Mouse (Mus musculus) hindbrain, embryonic 15.5 days (tissue): ENCODE data around the gene Aimp2. TPM values are rescaled to one million over a fixed set of nuclear protein-coding genes. Genes with fewer than 3 reads are reported as not detected.

Experiments used
- ATAC-seq: fragments of 200-750 bp; cut with Nextera tagmentation; 2 replicates; pipeline ENCODE4 v1.8.0; 2017; ENCODE audit warnings: low read depth, moderate number of reproducible peaks, moderate TSS enrichment; ENCODE audit not compliant: low FRiP score
- H3K27ac ChIP-seq: fragments of 300-500 bp; sonication (generic); replicated peaks from 2 replicates; pipeline ENCODE4 v1.5.1; 2015; ENCODE audit warnings: mild to moderate bottlenecking, inconsistent platforms
- H3K27me3 ChIP-seq: fragments of 300-500 bp; sonication (generic); 2 replicates; pipeline ENCODE4 v1.6.1; 2015; ENCODE audit warnings: control low read depth, inconsistent platforms
- H3K36me3 ChIP-seq: fragments of 300-500 bp; sonication (generic); 2 replicates; pipeline ENCODE4 v1.6.1; 2015; ENCODE audit warnings: control low read depth, inconsistent platforms
- H3K4me1 ChIP-seq: fragments of 300-500 bp; sonication (generic); replicated peaks from 2 replicates; pipeline ENCODE4 v1.6.1; 2015; ENCODE audit warnings: control low read depth, inconsistent platforms
- H3K4me2 ChIP-seq: fragments of 300-500 bp; sonication (generic); 2 replicates; pipeline ENCODE4 v1.6.1; 2015; ENCODE audit warnings: moderate library complexity, mild to moderate bottlenecking, inconsistent platforms
- H3K4me3 ChIP-seq: fragments of 300-500 bp; sonication (generic); 2 replicates; pipeline ENCODE4 v1.5.1; 2015; ENCODE audit warnings: mild to moderate bottlenecking, inconsistent platforms
- H3K9ac ChIP-seq: fragments of 300-500 bp; sonication (generic); 2 replicates; pipeline ENCODE4 v1.6.1; 2015; ENCODE audit warnings: inconsistent platforms
- H3K9me3 ChIP-seq: fragments of 300-500 bp; sonication (generic); 2 replicates; pipeline ENCODE4 v1.6.1; 2016; ENCODE audit warnings: control low read depth, inconsistent platforms
- WGBS: fragments of 180-500 bp; shearing (Covaris S2); methylation state at CpG from one replicate; pipeline ENCODE4 v1.1.7; 2015; 5-methylcytosine and 5-hydroxymethylcytosine counted together
- polyA plus RNA-seq: library from polyadenylated mRNA; unstranded; fragments of >200 nt; fragmentation: Nextera tagmentation; extraction: Ambion mirVana; gene quantifications from 2 replicates; pipeline ENCODE4 v1.2.1, GENCODE M21; 2015

Gene Aimp2
- polyA plus RNA-seq, 1 experiment from 2014 or later = 88.8 TPM

- WGBS = 83% methylated on average over 5 of the region's 5 CpGs
- Histone ChIP-seq H3K4me3 (no peak overlapping the region), H3K4me2 (no peak overlapping the region), H3K9ac (no peak overlapping the region), H3K27ac (no peak overlapping the region), H3K36me3 (peaks cover 49% of the 10 kb centered on the region), H3K4me1 (no peaks in the 10 kb centered on the region), H3K27me3 (no peaks in the 10 kb centered on the region), H3K9me3 (no peaks in the 10 kb centered on the region)
- ATAC-seq = no peak
Measured at GRCm38 (mm10) chr5:143893396-143893795, 16.3 kb downstream of the Aimp2 start.

- no peak overlapping the region for H3K4me2 ChIP-seq
- H3K4me1 ChIP-seq = no peaks in the 10 kb centered on the region
- H3K4me3 ChIP-seq = no peak overlapping the region
- ATAC-seq = no peak
- H3K9me3 ChIP-seq = no peaks in the 10 kb centered on the region
- no peak overlapping the region for H3K27ac ChIP-seq
- no peaks in the 10 kb centered on the region for H3K27me3 ChIP-seq
- H3K9ac ChIP-seq = no peak overlapping the region
- peaks cover 49% of the 10 kb centered on the region for H3K36me3 ChIP-seq
- 79% methylated on average over 9 of the region's 9 CpGs for WGBS
Measured at GRCm38 (mm10) chr5:143892255-143892886, 17.3 kb downstream of the Aimp2 start.

GRCm38 (mm10) chr5:143890741-143891140 lies 18.9 kb downstream of the Aimp2 start:
- Histone ChIP-seq H3K4me3 (no peak overlapping the region), H3K27me3 (no peaks in the 10 kb centered on the region), H3K36me3 (peaks cover 58% of the 10 kb centered on the region), H3K27ac (no peak overlapping the region), H3K9me3 (no peaks in the 10 kb centered on the region), H3K4me2 (no peak overlapping the region), H3K9ac (no peak overlapping the region), H3K4me1 (no peaks in the 10 kb centered on the region)
- no peak for ATAC-seq
- 92% methylated on average over 6 of the region's 6 CpGs for WGBS

GRCm38 (mm10) chr5:143885274-143885673 lies 24.4 kb downstream of the Aimp2 start:
- Histone ChIP-seq H3K9ac (no peak overlapping the region), H3K27ac (no peak overlapping the region), H3K9me3 (no peaks in the 10 kb centered on the region), H3K4me2 (no peak overlapping the region), H3K36me3 (peaks cover 88% of the 10 kb centered on the region), H3K27me3 (no peaks in the 10 kb centered on the region), H3K4me1 (no peaks in the 10 kb centered on the region), H3K4me3 (no peak overlapping the region)
- 98% methylated on average over 3 of the region's 3 CpGs for WGBS
- no peak for ATAC-seq

- peaks cover 56% of the 10 kb centered on the region for H3K36me3 ChIP-seq
- 71% methylated on average over 4 of the region's 4 CpGs for WGBS
Measured at GRCm38 (mm10) chr5:143874571-143874970, 35.1 kb downstream of the Aimp2 start.

GRCm38 (mm10) chr5:143871547-143872169 lies 38.0 kb downstream of the Aimp2 start:
- Histone ChIP-seq H3K9me3 (no peaks in the 10 kb centered on the region), H3K9ac (no peak overlapping the region), H3K36me3 (peaks cover 36% of the 10 kb centered on the region), H3K4me3 (no peak overlapping the region), H3K27ac (no peak overlapping the region), H3K27me3 (no peaks in the 10 kb centered on the region), H3K4me2 (no peak overlapping the region), H3K4me1 (no peaks in the 10 kb centered on the region)
- no peak for ATAC-seq
- 89% methylated on average over 11 of the region's 11 CpGs for WGBS

More at GRCm38 (mm10) chr5:143874571-143874970, 35.1 kb downstream of the Aimp2 start:
- no peaks in the 10 kb centered on the region for H3K9me3 ChIP-seq
- no peak overlapping the region for H3K27ac ChIP-seq
- no peak overlapping the region for H3K4me2 ChIP-seq
- no peak for ATAC-seq
- no peaks in the 10 kb centered on the region for H3K27me3 ChIP-seq
- H3K4me1 ChIP-seq = no peaks in the 10 kb centered on the region
- no peak overlapping the region for H3K9ac ChIP-seq
- H3K4me3 ChIP-seq = no peak overlapping the region

Other genes with a start within 250 kb of the Aimp2 start
- 27.3 and 28.1 TPM in 2 replicates for gene Usp42, start 177.6 kb downstream of the Aimp2 start, polyA plus RNA-seq
- gene Eif2ak1, start 92.1 kb downstream of the Aimp2 start, polyA plus RNA-seq = 43.3 and 49.0 TPM in 2 replicates
- gene Ankrd61, start 12.2 kb downstream of the Aimp2 start, polyA plus RNA-seq = 0.21 and 0.36 TPM in 2 replicates
- 26.8 and 31.0 TPM in 2 replicates for gene Pms2, start 117 bp upstream of the Aimp2 start, polyA plus RNA-seq
- 1.5 and 2.6 TPM in 2 replicates for gene Gm42421, start 18.3 kb upstream of the Aimp2 start, polyA plus RNA-seq
- 4.0 and 5.2 TPM in 2 replicates for gene Rsph10b, start 23.2 kb upstream of the Aimp2 start, polyA plus RNA-seq
- gene Ccz1, start 105.0 kb upstream of the Aimp2 start, polyA plus RNA-seq = 71.7 and 78.1 TPM in 2 replicates
- gene Ocm, start 116.8 kb upstream of the Aimp2 start, polyA plus RNA-seq = 0.43 TPM in 1 of 2 replicates, not detected in the other
- gene Lmtk2, start 190.6 kb upstream of the Aimp2 start, polyA plus RNA-seq = 9.3 and 10.2 TPM in 2 replicates